Mouse (Mus musculus) ZHBTc4 (cell line): ENCODE measurements around the gene Lbh.
A peak's percentile ranks its signal among the peaks of the same experiment; 100 is the strongest.

Experiments used
- DNase-seq: peaks from one replicate; pipeline ENCODE4 v3.0.0-alpha.2; 2011; ENCODE audit warnings: low read depth, low spot score

Gene Lbh

GRCm38 (mm10) chr17:72911283-72911682 is 6.8 kb upstream of the Lbh start:
- no peak for DNase-seq

GRCm38 (mm10) chr17:72911751-72912150 is 6.4 kb upstream of the Lbh start:
- DNase-seq = no peak

GRCm38 (mm10) chr17:72914082-72914481 is 4.0 kb upstream of the Lbh start:
- no peak for DNase-seq

- DNase-seq = peak; percentile 55
These were observed 669 bp upstream of the Lbh start for GRCm38 (mm10) chr17:72917241-72918030.

GRCm38 (mm10) chr17:72918571-72919541 is 751 bp downstream of the Lbh start:
- DNase-seq = peak; percentile 54

- DNase-seq = no peak
These were observed 1.5 kb downstream of the Lbh start for GRCm38 (mm10) chr17:72919641-72920040.

GRCm38 (mm10) chr17:72920430-72920829 is 2.3 kb downstream of the Lbh start:
- no peak for DNase-seq

GRCm38 (mm10) chr17:72920971-72921370 is 2.9 kb downstream of the Lbh start:
- DNase-seq = no peak

GRCm38 (mm10) chr17:72922206-72922605 is 4.1 kb downstream of the Lbh start:
- DNase-seq = no peak

- no peak for DNase-seq
These were observed 5.2 kb downstream of the Lbh start for GRCm38 (mm10) chr17:72923283-72923682.

GRCm38 (mm10) chr17:72924295-72924694 is 6.2 kb downstream of the Lbh start:
- DNase-seq = no peak

- DNase-seq = no peak
These were observed 7.0 kb downstream of the Lbh start for GRCm38 (mm10) chr17:72925111-72925510.

GRCm38 (mm10) chr17:72925804-72926617 is 7.9 kb downstream of the Lbh start:
- DNase-seq = peak; percentile 27

- DNase-seq = no peak
These were observed 8.9 kb downstream of the Lbh start for GRCm38 (mm10) chr17:72926994-72927393.

GRCm38 (mm10) chr17:72933116-72933515 is 15.0 kb downstream of the Lbh start:
- no peak for DNase-seq

- DNase-seq = no peak
These were observed 16.0 kb downstream of the Lbh start for GRCm38 (mm10) chr17:72934146-72934545.

GRCm38 (mm10) chr17:72934653-72935052 is 16.5 kb downstream of the Lbh start:
- DNase-seq = peak; percentile 39

- DNase-seq = no peak
These were observed 17.8 kb downstream of the Lbh start for GRCm38 (mm10) chr17:72935921-72936320.

GRCm38 (mm10) chr17:72936336-72936735 is 18.2 kb downstream of the Lbh start:
- DNase-seq = no peak

- no peak for DNase-seq
These were observed 19.1 kb downstream of the Lbh start for GRCm38 (mm10) chr17:72937204-72937603.

- DNase-seq = peak; percentile 22
These were observed 20.1 kb downstream of the Lbh start for GRCm38 (mm10) chr17:72938026-72938795.
